Mouse (Mus musculus) hindbrain, embryonic 14.5 days (tissue): Measurements from ENCODE around the gene P2ry6. TPM values are rescaled to one million over a fixed set of nuclear protein-coding genes. Genes with fewer than 3 reads are reported as not detected.

Source experiments
- ATAC-seq: fragments of 200-750 bp; cut with Nextera tagmentation; 2 replicates; pipeline ENCODE4 v1.8.0; 2017; ENCODE audit warnings: moderate number of reproducible peaks, mild to moderate bottlenecking, moderate TSS enrichment, moderate library complexity; ENCODE audit not compliant: low FRiP score
- DNase-seq: peaks from one replicate; pipeline ENCODE4 v3.0.0-alpha.2; 2015; ENCODE audit warnings: low spot score
- H3K27ac ChIP-seq: fragments of 300-500 bp; sonication (generic); 2 replicates; pipeline ENCODE4 v1.5.1; 2014; ENCODE audit warnings: mild to moderate bottlenecking, moderate library complexity
- H3K27me3 ChIP-seq: fragments of 300-500 bp; sonication (generic); 2 replicates; pipeline ENCODE4 v1.6.1; 2014; ENCODE audit warnings: mild to moderate bottlenecking, low read length, mixed read lengths; ENCODE audit not compliant: control insufficient read depth, insufficient read depth
- H3K36me3 ChIP-seq: fragments of 300-500 bp; sonication (generic); replicated peaks from 2 replicates; pipeline ENCODE4 v1.6.1; 2014; ENCODE audit not compliant: control insufficient read depth, insufficient read depth
- H3K4me1 ChIP-seq: fragments of 300-500 bp; sonication (generic); replicated peaks from 2 replicates; pipeline ENCODE4 v1.6.1; 2014; ENCODE audit warnings: antibody characterized with exemption, low read length, mixed read lengths; ENCODE audit not compliant: control insufficient read depth, insufficient read depth
- H3K4me2 ChIP-seq: fragments of 300-500 bp; sonication (generic); replicated peaks from 2 replicates; pipeline ENCODE4 v1.6.1; 2014; ENCODE audit warnings: mild to moderate bottlenecking, moderate library complexity
- H3K4me3 ChIP-seq: fragments of 300-500 bp; sonication (generic); replicated peaks from 2 replicates; pipeline ENCODE4 v1.5.1; 2014; ENCODE audit warnings: mild to moderate bottlenecking, low read length
- H3K9ac ChIP-seq: fragments of 300-500 bp; sonication (generic); 2 replicates; pipeline ENCODE4 v1.6.1; 2014
- H3K9me3 ChIP-seq: fragments of 300-500 bp; sonication (generic); 2 replicates; pipeline ENCODE4 v1.6.1; 2016; ENCODE audit warnings: low read length; ENCODE audit not compliant: control insufficient read depth
- WGBS: fragments of 180-500 bp; shearing (Covaris S2); extraction: QIAGEN DNeasy Blood & Tissue Kit; methylation state at CpG from one replicate; pipeline ENCODE4 v1.1.7; 2014; 5-methylcytosine and 5-hydroxymethylcytosine counted together
- polyA plus RNA-seq: library from polyadenylated mRNA; unstranded; fragments of >200 nt; fragmentation: Nextera tagmentation; extraction: Ambion mirVana; gene quantifications from 2 replicates; pipeline ENCODE4 v1.2.1, GENCODE M21; 2014

P2ry6 gene
- polyA plus RNA-seq, 1 experiment from 2014 or later, result 3.5 TPM

GRCm38 (mm10) chr7:100916526-100916925 is 57.9 kb downstream of the P2ry6 start:
- Histone ChIP-seq H3K4me1 (peaks cover 10% of the 10 kb centered on the region; the same call in 1 of the 2 replicates), H3K4me2 (no peak overlapping the region), H3K27me3 (no peaks in the 10 kb centered on the region), H3K4me3 (no peak overlapping the region), H3K9me3 (no peaks in the 10 kb centered on the region), H3K36me3 (no peaks in the 10 kb centered on the region), H3K27ac (no peak overlapping the region), H3K9ac (no peak overlapping the region)
- DNase-seq (no peak), ATAC-seq (no peak)
- WGBS, result 88% methylated on average over 6 of the region's 6 CpGs

GRCm38 (mm10) chr7:100915204-100915603 is 59.2 kb downstream of the P2ry6 start:
- Histone ChIP-seq H3K36me3 (no peaks in the 10 kb centered on the region), H3K27ac (no peak overlapping the region), H3K4me3 (no peak overlapping the region), H3K27me3 (no peaks in the 10 kb centered on the region), H3K4me1 (peaks cover 17% of the 10 kb centered on the region), H3K9me3 (no peaks in the 10 kb centered on the region), H3K4me2 (no peak overlapping the region), H3K9ac (no peak overlapping the region)
- no peak for DNase-seq
- ATAC-seq, result no peak
- WGBS, result 83% methylated on average over 5 of the region's 5 CpGs

GRCm38 (mm10) chr7:100911791-100912190 is 62.7 kb downstream of the P2ry6 start:
- WGBS, result 35% methylated on average over 9 of the region's 9 CpGs
- peak overlapping the region; percentile 4; the same call in 1 of the 2 replicates for H3K27ac ChIP-seq
- no peak overlapping the region for H3K4me3 ChIP-seq
- ATAC-seq (no peak), DNase-seq (no peak)
- no peak overlapping the region for H3K4me2 ChIP-seq
- no peaks in the 10 kb centered on the region for H3K36me3 ChIP-seq
- no peak overlapping the region for H3K9ac ChIP-seq
- H3K9me3 ChIP-seq, result no peaks in the 10 kb centered on the region
- no peaks in the 10 kb centered on the region for H3K27me3 ChIP-seq
- H3K4me1 ChIP-seq, result peaks cover 11% of the 10 kb centered on the region

DNA sequence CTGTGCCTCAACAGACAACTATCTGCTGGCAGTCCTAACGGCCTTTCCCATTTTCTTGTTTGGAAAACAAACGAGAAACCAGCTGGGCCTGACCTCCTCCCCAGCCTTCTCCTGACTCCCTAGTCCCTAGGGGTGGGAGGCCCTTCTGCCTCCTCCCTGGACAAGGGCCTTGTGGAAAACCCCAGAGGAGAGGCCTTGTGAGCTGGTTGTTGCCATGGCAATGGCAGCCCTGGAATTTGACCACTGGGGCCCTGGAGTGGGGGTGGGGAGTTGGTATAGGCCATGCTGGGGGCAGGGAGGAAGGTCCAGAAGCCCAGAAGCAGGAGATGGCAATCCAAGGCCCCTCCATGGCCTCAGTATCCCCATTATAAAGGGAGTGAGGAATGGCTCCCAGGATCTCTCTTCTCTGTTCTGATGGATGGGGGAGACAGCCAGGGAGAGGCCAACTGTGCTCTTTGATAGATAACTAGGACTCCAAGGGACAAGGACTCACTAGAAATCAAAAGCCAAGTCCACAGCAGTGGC is 63.1 kb downstream of the P2ry6 start:
- 2% methylated on average over 2 of the region's 2 CpGs for WGBS
- no peak for ATAC-seq
- H3K4me2 ChIP-seq, result no peak overlapping the region

GRCm38 (mm10) chr7:100908567-100908966 is 65.9 kb downstream of the P2ry6 start:
- Histone ChIP-seq H3K9me3 (no peaks in the 10 kb centered on the region), H3K4me2 (no peak overlapping the region), H3K27me3 (no peaks in the 10 kb centered on the region), H3K9ac (no peak overlapping the region), H3K36me3 (no peaks in the 10 kb centered on the region), H3K4me3 (no peak overlapping the region), H3K27ac (no peak overlapping the region), H3K4me1 (peaks cover 11% of the 10 kb centered on the region)
- no peak for ATAC-seq
- WGBS, result 51% methylated on average over 8 of the region's 8 CpGs
- no peak for DNase-seq

More for the DNA sequence above, 63.1 kb downstream of the P2ry6 start:
- peaks cover 11% of the 10 kb centered on the region for H3K4me1 ChIP-seq
- no peak overlapping the region for H3K9ac ChIP-seq
- DNase-seq, result no peak
- H3K27me3 ChIP-seq, result no peaks in the 10 kb centered on the region
- peak overlapping the region; percentile 4; the same call in 1 of the 2 replicates for H3K27ac ChIP-seq
- no peaks in the 10 kb centered on the region for H3K9me3 ChIP-seq
- H3K36me3 ChIP-seq, result no peaks in the 10 kb centered on the region
- no peak overlapping the region for H3K4me3 ChIP-seq

- H3K4me1 ChIP-seq, result peaks cover 11% of the 10 kb centered on the region
These were observed 66.4 kb downstream of the P2ry6 start for GRCm38 (mm10) chr7:100908061-100908460.

DNA sequence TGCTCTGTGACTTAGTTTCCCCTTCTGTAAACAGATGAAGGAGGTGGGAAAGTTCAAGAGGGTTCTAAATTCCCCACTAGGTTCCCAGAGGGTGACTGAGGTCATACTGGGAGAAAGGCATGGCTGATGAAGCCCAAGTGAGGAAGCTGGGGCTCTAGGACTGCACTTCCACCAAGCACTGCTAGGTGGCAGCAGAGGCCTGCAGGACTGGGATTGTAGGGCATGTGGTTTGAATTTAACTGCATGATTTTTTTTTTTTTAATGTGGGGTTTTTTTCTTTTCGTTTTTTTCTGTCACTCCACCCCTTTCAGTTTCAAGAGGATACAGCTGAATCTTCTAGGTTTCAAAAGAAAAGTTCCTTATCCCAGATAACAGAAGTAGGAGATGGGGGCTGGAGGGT is 67.2 kb downstream of the P2ry6 start:
- Histone ChIP-seq H3K27ac (no peak overlapping the region), H3K9ac (no peak overlapping the region; the same call in 1 of the 2 replicates), H3K9me3 (no peaks in the 10 kb centered on the region), H3K4me1 (peaks cover 11% of the 10 kb centered on the region), H3K36me3 (no peaks in the 10 kb centered on the region), H3K4me2 (no peak overlapping the region), H3K4me3 (no peak overlapping the region), H3K27me3 (no peaks in the 10 kb centered on the region)
- 0% methylated on average over 1 of the region's 1 CpGs for WGBS
- DNase-seq, result peak; percentile 88
- no peak for ATAC-seq

More at GRCm38 (mm10) chr7:100908061-100908460, 66.4 kb downstream of the P2ry6 start:
- DNase-seq, result no peak
- no peak for ATAC-seq
- no peak overlapping the region; the same call in 1 of the 2 replicates for H3K9ac ChIP-seq
- WGBS, result 78% methylated on average over 8 of the region's 8 CpGs
- H3K36me3 ChIP-seq, result no peaks in the 10 kb centered on the region
- no peaks in the 10 kb centered on the region for H3K27me3 ChIP-seq
- no peaks in the 10 kb centered on the region for H3K9me3 ChIP-seq
- H3K4me2 ChIP-seq, result no peak overlapping the region
- H3K27ac ChIP-seq, result no peak overlapping the region
- no peak overlapping the region for H3K4me3 ChIP-seq

- Histone ChIP-seq H3K27ac (no peak overlapping the region), H3K4me2 (no peak overlapping the region), H3K4me1 (peaks cover 4% of the 10 kb centered on the region), H3K4me3 (no peak overlapping the region), H3K9me3 (no peaks in the 10 kb centered on the region), H3K9ac (no peak overlapping the region), H3K27me3 (no peaks in the 10 kb centered on the region), H3K36me3 (no peaks in the 10 kb centered on the region)
- DNase-seq, result no peak
- 89% methylated on average over 10 of the region's 10 CpGs for WGBS
- ATAC-seq, result no peak
These were observed 68.2 kb downstream of the P2ry6 start for GRCm38 (mm10) chr7:100906029-100906789.

DNA sequence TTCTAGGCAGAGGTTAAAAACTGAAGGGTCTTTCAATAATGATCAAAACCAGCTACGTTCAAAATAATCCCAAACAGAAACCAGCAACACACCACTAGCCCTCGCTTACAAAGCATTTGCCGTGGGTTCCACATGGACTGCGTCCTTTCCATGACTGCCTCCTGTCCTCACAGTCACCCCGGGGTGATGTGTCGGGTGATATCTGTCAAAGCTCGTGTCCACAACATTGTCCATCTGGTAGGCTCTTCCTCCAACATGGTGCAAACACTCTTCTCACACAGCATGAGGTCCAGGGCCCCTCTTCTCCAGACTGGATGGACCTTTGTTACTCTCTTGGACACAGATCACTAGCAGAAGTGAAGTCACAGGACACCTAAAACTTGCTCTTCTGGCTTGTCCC is 69.4 kb downstream of the P2ry6 start:
- H3K4me3 ChIP-seq, result no peak overlapping the region
- H3K36me3 ChIP-seq, result no peaks in the 10 kb centered on the region
- DNase-seq (no peak), ATAC-seq (no peak)
- H3K4me2 ChIP-seq, result no peak overlapping the region
- no peaks in the 10 kb centered on the region for H3K27me3 ChIP-seq
- 91% methylated on average over 7 of the region's 7 CpGs for WGBS
- no peaks in the 10 kb centered on the region for H3K9me3 ChIP-seq
- H3K27ac ChIP-seq, result no peak overlapping the region
- H3K4me1 ChIP-seq, result no peaks in the 10 kb centered on the region
- no peak overlapping the region for H3K9ac ChIP-seq
